Mouse (Mus musculus) thymus, adult 2 months (tissue): ENCODE results near the gene Plce1. TPM values are rescaled to one million over a fixed set of nuclear protein-coding genes. Genes with fewer than 3 reads are reported as not detected.

Experiments
- DNase-seq: peaks from one replicate; pipeline ENCODE4 v3.0.0; 2021
- H3K27ac ChIP-seq: fragments of 200-500 bp; 2 replicates; pipeline ENCODE4 v1.5.1; 2012; ENCODE audit warnings: low read length, control low read depth; ENCODE audit not compliant: control insufficient read depth, insufficient read depth
- H3K27me3 ChIP-seq: fragments of 200-500 bp; 2 replicates; pipeline ENCODE4 v1.6.1; 2012; ENCODE audit warnings: mild to moderate bottlenecking, low read length, moderate library complexity, mixed read lengths; ENCODE audit not compliant: control insufficient read depth, insufficient read depth
- H3K36me3 ChIP-seq: fragments of 200-500 bp; 2 replicates; pipeline ENCODE4 v1.6.1; 2012; ENCODE audit warnings: mild to moderate bottlenecking, low read length, moderate library complexity; ENCODE audit not compliant: control insufficient read depth, insufficient read depth
- H3K4me1 ChIP-seq: fragments of 200-500 bp; replicated peaks from 2 replicates; pipeline ENCODE4 v1.6.1; 2012; ENCODE audit warnings: low read length; ENCODE audit not compliant: control insufficient read depth, insufficient read depth
- H3K4me3 ChIP-seq: fragments of 200-500 bp; 2 replicates; pipeline ENCODE4 v1.5.1; 2012; ENCODE audit warnings: mild to moderate bottlenecking, low read length, control low read depth, moderate library complexity; ENCODE audit not compliant: control insufficient read depth, insufficient read depth
- CTCF ChIP-seq: fragments of 200-500 bp; IDR thresholded peaks from 2 replicates; pipeline ENCODE4 v1.5.1; 2012; ENCODE audit warnings: mild to moderate bottlenecking, control low read depth, low read length, moderate library complexity, borderline replicate concordance; ENCODE audit not compliant: control insufficient read depth, poor library complexity, insufficient read depth; ENCODE audit errors: extremely low read depth
- POLR2A ChIP-seq: fragments of 200-500 bp; IDR thresholded peaks from 2 replicates; pipeline ENCODE4 v1.6.1; 2012; ENCODE audit warnings: mild to moderate bottlenecking, low read length, control low read depth, moderate library complexity; ENCODE audit not compliant: control insufficient read depth, poor library complexity, insufficient read depth; ENCODE audit errors: extremely low read depth
- WGBS: fragments of 180-500 bp; shearing (Covaris S2); methylation state at CpG from one replicate; pipeline ENCODE4 v1.1.7; 2018; 5-methylcytosine and 5-hydroxymethylcytosine counted together
- polyA plus RNA-seq: library from polyadenylated mRNA; depleted of rRNA; stranded (reverse); fragments of >200 nt; gene quantifications from 2 replicates; pipeline ENCODE4 v1.2.3, GENCODE M21; 2012

Plce1 gene
- polyA plus RNA-seq, 1 experiment: 1.2 TPM

DNA sequence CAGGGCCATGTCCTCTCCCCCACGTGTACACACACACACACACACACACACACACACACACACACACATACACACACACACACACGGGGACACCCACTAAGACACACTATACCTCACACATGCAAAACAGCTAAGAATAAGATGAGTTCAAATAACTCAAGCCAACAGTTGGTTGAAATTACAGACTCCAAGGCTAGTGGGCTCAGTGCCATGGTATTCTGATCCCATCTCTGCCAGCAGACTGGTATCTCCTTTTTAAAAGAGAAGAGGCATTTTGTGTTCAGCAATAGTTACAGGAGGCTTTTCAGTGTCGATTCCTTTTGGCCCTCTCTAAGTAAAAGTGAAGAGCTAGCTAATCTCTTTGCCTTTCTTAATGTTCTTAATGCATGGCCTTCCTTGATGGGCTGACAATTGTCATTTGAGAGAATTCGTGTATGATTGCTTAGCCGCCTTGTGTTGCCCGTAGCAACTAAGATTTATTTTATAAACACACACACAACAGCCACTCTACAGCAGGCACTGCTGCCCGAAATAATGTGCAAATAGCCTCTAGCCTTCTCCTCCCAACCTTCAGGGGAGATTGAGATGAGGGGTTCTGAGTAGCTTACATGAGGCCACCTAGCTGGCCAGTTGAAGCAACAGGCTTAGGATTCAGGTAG, 111.8 kb downstream of the Plce1 start:
- Histone ChIP-seq H3K36me3 (no peaks in the 10 kb centered on the region), H3K27ac (no peak overlapping the region), H3K27me3 (no peaks in the 10 kb centered on the region), H3K4me3 (no peak overlapping the region), H3K4me1 (no peaks in the 10 kb centered on the region)
- TF ChIP-seq POLR2A (no peak), CTCF (no peak)
- WGBS: 84% methylated on average over 7 of the region's 7 CpGs
- DNase-seq: no peak

DNA sequence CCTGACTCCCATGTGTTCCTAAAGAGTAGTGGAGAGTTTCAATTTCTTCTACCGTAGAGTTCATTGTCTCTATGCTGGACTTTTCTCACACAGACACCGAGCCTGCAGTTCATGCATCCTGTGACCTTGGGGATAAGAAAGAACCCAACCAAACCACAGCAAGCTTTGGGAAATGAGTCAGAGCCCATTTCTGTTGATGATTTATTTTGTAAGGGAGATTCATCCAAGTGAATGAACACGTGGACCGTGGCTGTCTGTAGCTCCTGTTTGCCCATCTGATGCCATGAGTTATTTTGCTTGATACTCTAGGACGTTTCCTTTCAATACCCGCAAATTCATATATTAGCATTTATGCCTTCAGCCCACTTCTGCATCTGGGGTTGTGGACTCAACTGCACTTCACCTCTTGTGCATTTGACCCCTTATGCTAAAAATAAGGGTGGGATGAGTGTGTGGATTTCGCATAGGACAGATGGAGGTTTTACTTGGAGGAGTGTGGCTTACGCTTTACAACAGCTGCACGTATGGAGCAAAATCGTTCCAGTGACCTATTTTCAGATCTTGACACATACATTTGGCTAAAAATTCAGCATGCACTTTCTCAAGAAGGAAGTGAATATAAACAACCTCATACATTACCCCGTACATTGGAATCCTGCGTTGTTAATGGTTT, 112.5 kb downstream of the Plce1 start:
- TF ChIP-seq CTCF: no peak
- TF ChIP-seq POLR2A: no peak
- Histone ChIP-seq H3K36me3 (no peaks in the 10 kb centered on the region), H3K4me1 (no peaks in the 10 kb centered on the region), H3K27ac (no peak overlapping the region), H3K27me3 (no peaks in the 10 kb centered on the region), H3K4me3 (no peak overlapping the region)
- DNase-seq: no peak
- 57% methylated on average over 12 of the region's 12 CpGs for WGBS

DNA sequence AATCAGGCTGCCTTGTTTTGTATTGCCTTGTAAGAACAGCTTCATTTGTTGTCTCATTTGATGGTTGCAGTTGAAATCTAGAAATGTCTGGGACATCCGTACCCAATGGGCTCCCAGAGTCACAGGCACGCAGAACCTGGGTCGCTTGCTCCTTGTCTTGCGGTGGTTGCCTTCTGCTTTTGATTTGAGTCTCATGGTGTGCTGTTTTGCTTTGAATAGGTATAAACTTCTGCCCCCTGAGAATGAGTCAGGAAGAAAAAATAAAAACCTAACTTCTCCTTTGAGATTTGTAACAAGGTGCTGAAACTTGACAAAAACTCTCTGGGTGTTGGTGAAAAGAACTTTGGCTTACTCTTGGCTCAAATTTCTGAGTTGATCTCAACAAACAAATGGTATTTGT, 115.2 kb downstream of the Plce1 start:
- Histone ChIP-seq H3K27ac (no peak overlapping the region), H3K27me3 (no peaks in the 10 kb centered on the region), H3K4me1 (no peaks in the 10 kb centered on the region), H3K4me3 (no peak overlapping the region), H3K36me3 (no peaks in the 10 kb centered on the region)
- 55% methylated on average over 4 of the region's 4 CpGs for WGBS
- DNase-seq: no peak
- TF ChIP-seq POLR2A (no peak), CTCF (no peak)

DNA sequence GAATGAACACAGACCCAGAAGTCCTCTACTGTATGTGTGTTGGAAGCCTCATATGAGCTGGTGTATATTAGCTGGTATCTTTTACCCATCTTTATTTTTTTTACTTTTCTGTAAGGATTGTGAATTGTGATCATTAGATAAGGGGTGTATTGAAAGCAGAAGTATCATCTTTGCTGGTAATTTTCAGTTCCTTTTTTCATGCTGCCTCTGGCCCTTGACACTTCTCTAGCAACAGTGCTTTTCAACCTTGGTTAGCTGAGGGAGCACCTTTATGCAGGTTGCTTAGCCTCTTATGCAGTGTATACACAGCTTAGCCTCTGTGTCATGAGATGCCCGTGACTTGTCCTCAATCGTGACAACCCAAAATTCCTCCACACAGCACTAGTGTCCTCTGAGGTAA, 116.5 kb downstream of the Plce1 start:
- no peak for DNase-seq
- no peak overlapping the region for H3K27ac ChIP-seq
- no peak overlapping the region for H3K4me3 ChIP-seq
- H3K27me3 ChIP-seq: no peaks in the 10 kb centered on the region
- TF ChIP-seq POLR2A (no peak), CTCF (no peak)
- WGBS: 38% methylated on average over 2 of the region's 2 CpGs
- H3K4me1 ChIP-seq: no peaks in the 10 kb centered on the region
- no peaks in the 10 kb centered on the region for H3K36me3 ChIP-seq

DNA sequence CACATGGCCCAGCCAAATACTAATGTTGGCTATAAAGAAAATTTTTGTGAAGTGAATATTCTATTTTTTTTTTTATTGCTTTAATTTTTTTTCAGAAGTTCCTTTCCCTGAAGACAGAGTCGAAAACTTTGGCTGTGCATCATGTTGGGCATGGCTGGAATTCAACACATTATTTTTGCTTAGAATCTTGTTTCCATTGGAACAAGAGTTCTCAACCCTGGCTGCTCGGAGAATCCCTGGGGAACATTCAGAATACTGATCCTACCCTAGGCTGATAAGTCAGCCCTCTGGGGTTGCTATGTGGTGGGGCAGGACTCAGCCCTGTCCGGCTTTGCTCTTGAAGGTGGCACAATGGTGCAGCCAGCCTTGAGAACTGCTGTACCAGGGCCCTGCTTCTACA, 118.1 kb downstream of the Plce1 start:
- Histone ChIP-seq H3K27me3 (no peaks in the 10 kb centered on the region), H3K36me3 (no peaks in the 10 kb centered on the region), H3K4me3 (no peak overlapping the region), H3K4me1 (no peaks in the 10 kb centered on the region), H3K27ac (no peak overlapping the region)
- 92% methylated on average over 3 of the region's 3 CpGs for WGBS
- DNase-seq: no peak
- TF ChIP-seq CTCF (no peak), POLR2A (no peak)

DNA sequence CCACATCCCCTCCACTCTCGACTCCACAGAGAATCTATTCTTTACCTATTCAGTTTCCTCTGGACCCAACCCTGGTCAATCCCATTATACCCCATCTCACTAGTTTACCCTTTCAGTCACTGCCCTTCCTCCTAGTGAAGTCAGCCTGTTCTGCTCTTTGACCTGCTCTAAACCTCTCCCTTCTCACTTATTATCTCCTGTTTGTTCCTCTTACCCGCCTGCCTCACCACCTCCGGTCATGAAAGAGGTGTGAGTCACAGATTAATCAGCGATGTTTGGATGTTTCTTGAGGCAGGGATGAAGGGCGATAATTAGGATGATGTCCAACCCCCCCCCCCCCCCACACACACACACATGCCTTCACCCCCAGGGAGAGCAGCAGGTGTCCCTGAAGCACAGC, 120.2 kb downstream of the Plce1 start:
- TF ChIP-seq CTCF: no peak
- no peak overlapping the region for H3K27ac ChIP-seq
- H3K36me3 ChIP-seq: no peaks in the 10 kb centered on the region
- WGBS: 85% methylated on average over 5 of the region's 5 CpGs
- H3K4me1 ChIP-seq: no peaks in the 10 kb centered on the region
- H3K27me3 ChIP-seq: no peaks in the 10 kb centered on the region
- no peak overlapping the region for H3K4me3 ChIP-seq
- DNase-seq: no peak
